Mouse (Mus musculus): Measurements from ENCODE around the gene Snw1. TPM values are rescaled to one million over a fixed set of nuclear protein-coding genes. Genes with fewer than 3 reads are reported as not detected.

Gene Snw1
- polyA plus RNA-seq, 1 experiment from 2014 or later, result 152 TPM

DNA sequence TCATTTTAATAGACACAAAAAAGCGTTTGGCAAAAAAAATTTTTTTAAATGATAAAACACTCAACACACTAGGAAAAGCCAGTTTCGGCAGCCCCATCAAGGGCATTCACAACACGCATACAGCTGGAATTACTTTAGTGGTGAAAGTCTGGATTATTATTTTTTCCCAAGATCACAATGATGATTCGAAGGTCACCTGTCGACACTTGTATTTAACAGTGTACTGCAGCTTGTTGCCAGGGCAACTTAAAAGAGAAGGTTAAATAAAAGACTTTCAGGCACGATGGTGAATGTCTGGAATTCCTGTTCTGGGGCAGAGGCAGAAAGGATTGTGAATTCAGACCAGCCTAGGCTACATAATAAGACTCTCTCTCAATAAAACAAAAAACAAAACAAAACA is 70.2 kb downstream of the Snw1 start:
- H3K4me1 ChIP-seq (replicated peaks), result no peaks in the 10 kb centered on the region
- no peak for ATAC-seq (ENCODE audit: insufficient number of reproducible peaks, insufficient read depth, low FRiP score, low TSS enrichment, low read depth)
- H3K36me3 ChIP-seq, result no peaks in the 10 kb centered on the region
- 46% methylated on average over 6 of the region's 6 CpGs for WGBS
- no peak overlapping the region for H3K27ac ChIP-seq
- no peaks in the 10 kb centered on the region for H3K9me3 ChIP-seq
- H3K4me2 ChIP-seq, result no peak overlapping the region
- no peak overlapping the region for H3K4me3 ChIP-seq (replicated peaks)
- no peaks in the 10 kb centered on the region for H3K27me3 ChIP-seq
- H3K9ac ChIP-seq (replicated peaks), result no peak overlapping the region

DNA sequence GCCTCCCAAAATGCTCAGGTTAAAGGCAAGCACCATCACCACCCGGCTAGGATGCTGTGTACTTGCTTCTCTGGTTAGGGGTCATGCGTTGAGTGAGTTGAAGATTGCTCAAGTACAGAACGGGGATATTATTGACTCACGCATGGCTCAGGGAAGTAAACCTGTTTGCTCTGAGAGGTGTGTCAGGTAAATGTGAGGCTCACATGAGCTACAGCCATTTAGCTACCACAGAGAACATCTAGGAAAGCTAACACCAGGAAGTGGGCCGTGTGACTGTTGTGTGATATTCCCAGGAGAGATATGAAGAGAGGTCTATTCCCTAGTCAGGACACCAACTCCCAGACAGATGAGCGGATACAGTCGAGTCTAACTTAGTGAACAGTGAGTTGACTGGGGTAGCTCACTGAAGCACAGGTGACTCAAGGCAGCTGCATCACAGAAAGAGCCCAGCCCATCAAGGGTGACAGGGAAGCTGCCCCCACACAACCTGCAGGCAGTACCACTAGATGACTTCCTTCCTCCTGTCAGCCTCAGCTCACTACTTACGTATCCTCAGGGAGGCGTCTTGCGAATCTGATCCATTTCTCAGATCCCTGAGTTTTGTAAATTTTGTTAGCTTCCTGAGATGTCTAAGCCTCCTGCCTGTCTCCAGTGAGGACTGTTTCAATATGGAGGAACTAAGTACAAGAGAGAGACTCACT is 72.8 kb downstream of the Snw1 start:
- ATAC-seq (ENCODE audit: insufficient number of reproducible peaks, insufficient read depth, low FRiP score, low TSS enrichment, low read depth), result no peak
- H3K4me2 ChIP-seq, result no peak overlapping the region
- 87% methylated on average over 10 of the region's 10 CpGs for WGBS

More for the DNA sequence above, 72.8 kb downstream of the Snw1 start:
- H3K27me3 ChIP-seq, result no peaks in the 10 kb centered on the region
- H3K4me1 ChIP-seq (replicated peaks), result no peaks in the 10 kb centered on the region
- H3K36me3 ChIP-seq, result no peaks in the 10 kb centered on the region
- H3K9ac ChIP-seq (replicated peaks), result no peak overlapping the region
- H3K9me3 ChIP-seq, result no peaks in the 10 kb centered on the region
- no peak overlapping the region for H3K4me3 ChIP-seq (replicated peaks)
- H3K27ac ChIP-seq, result no peak overlapping the region

Small RNA genes within 50 kb of the gene (microRNA-seq; reads per million reads assigned to microRNA genes)
- gene Mir3068, result 18.4 reads per million, percentile 32 among the genes with 10 or more reads in this experiment

Other genes with a start within 250 kb of the Snw1 start
- gene Noxred1, start 233.5 kb downstream of the Snw1 start, polyA plus RNA-seq (2016; fragmentation: Nextera tagmentation; extraction: Ambion mirVana), result 0.99 and 1.2 TPM in 2 replicates
- 53.9 and 55.1 TPM in 2 replicates for gene Vipas39, start 206.0 kb downstream of the Snw1 start, polyA plus RNA-seq (2016; fragmentation: Nextera tagmentation; extraction: Ambion mirVana)
- 224 and 227 TPM in 2 replicates for gene Ahsa1, start 205.8 kb downstream of the Snw1 start, polyA plus RNA-seq (2016; fragmentation: Nextera tagmentation; extraction: Ambion mirVana)
- gene Ism2, start 172.6 kb downstream of the Snw1 start, polyA plus RNA-seq (2016; fragmentation: Nextera tagmentation; extraction: Ambion mirVana), result 1.7 and 1.9 TPM in 2 replicates
- gene Sptlc2, start 83.9 kb downstream of the Snw1 start, polyA plus RNA-seq (2016; fragmentation: Nextera tagmentation; extraction: Ambion mirVana), result 64.6 and 71.7 TPM in 2 replicates
- 330 and 347 TPM in 2 replicates for gene Slirp, start 28.4 kb downstream of the Snw1 start, polyA plus RNA-seq (2016; fragmentation: Nextera tagmentation; extraction: Ambion mirVana)
- gene Alkbh1, start 28.3 kb downstream of the Snw1 start, polyA plus RNA-seq (2016; fragmentation: Nextera tagmentation; extraction: Ambion mirVana), result 76.7 and 77.5 TPM in 2 replicates
- not detected in 2 replicates for gene Gm5788, start 22.4 kb upstream of the Snw1 start, polyA plus RNA-seq (2016; fragmentation: Nextera tagmentation; extraction: Ambion mirVana)
- not detected in 2 replicates for gene Gm8300, start 42.0 kb upstream of the Snw1 start, polyA plus RNA-seq (2016; fragmentation: Nextera tagmentation; extraction: Ambion mirVana)
- not detected in 2 replicates for gene Oog1, start 130.4 kb upstream of the Snw1 start, polyA plus RNA-seq (2016; fragmentation: Nextera tagmentation; extraction: Ambion mirVana)
- not detected in 2 replicates for gene Gm4027, start 146.6 kb upstream of the Snw1 start, polyA plus RNA-seq (2016; fragmentation: Nextera tagmentation; extraction: Ambion mirVana)
- not detected in 2 replicates for gene Gm16381, start 172.3 kb upstream of the Snw1 start, polyA plus RNA-seq (2016; fragmentation: Nextera tagmentation; extraction: Ambion mirVana)